Mouse (Mus musculus) ES-Bruce4 (cell line): ENCODE measurements around the gene Ccdc190. TPM values are rescaled to one million over a fixed set of nuclear protein-coding genes. Genes with fewer than 3 reads are reported as not detected.

Experiments
- H3K27ac ChIP-seq: 2 replicates; pipeline ENCODE4 v1.5.1; 2012; ENCODE audit warnings: low read length, inconsistent platforms; ENCODE audit not compliant: insufficient read depth
- H3K27me3 ChIP-seq: 2 replicates; pipeline ENCODE4 v1.6.1; 2012; ENCODE audit warnings: mild to moderate bottlenecking, low read length, inconsistent platforms; ENCODE audit not compliant: control insufficient read depth, poor library complexity, insufficient read depth, severe bottlenecking
- H3K36me3 ChIP-seq: 2 replicates; pipeline ENCODE4 v1.6.1; 2012; ENCODE audit warnings: inconsistent platforms, mild to moderate bottlenecking, low read length, moderate library complexity; ENCODE audit not compliant: control insufficient read depth, poor library complexity, insufficient read depth, severe bottlenecking
- H3K4me1 ChIP-seq: one replicate; pipeline ENCODE4 v1.8.1; 2011; ENCODE audit warnings: low read length; ENCODE audit not compliant: control insufficient read depth, insufficient read depth
- H3K4me3 ChIP-seq: 2 replicates; pipeline ENCODE4 v1.5.1; 2011; ENCODE audit warnings: low read depth, mild to moderate bottlenecking, low read length
- H3K9ac ChIP-seq: 2 replicates; pipeline ENCODE4 v1.6.1; 2012; ENCODE audit warnings: low read depth, mild to moderate bottlenecking, inconsistent platforms; ENCODE audit not compliant: poor library complexity, severe bottlenecking
- H3K9me3 ChIP-seq: replicated peaks from 2 replicates; pipeline ENCODE4 v1.6.1; 2012; ENCODE audit warnings: mild to moderate bottlenecking, low read length, inconsistent platforms; ENCODE audit not compliant: control insufficient read depth, poor library complexity, insufficient read depth, severe bottlenecking
- CTCF ChIP-seq: IDR thresholded peaks from one replicate; pipeline ENCODE4 v1.8.1; 2011; ENCODE audit warnings: low read depth, low read length
- EP300 ChIP-seq: IDR thresholded peaks from 2 replicates; pipeline ENCODE4 v1.6.1; 2011; ENCODE audit warnings: low read depth, low read length; ENCODE audit not compliant: insufficient read depth
- POLR2A ChIP-seq: IDR thresholded peaks from one replicate; pipeline ENCODE4 v1.8.1; 2011; ENCODE audit warnings: low read length; ENCODE audit not compliant: insufficient read depth
- polyA plus RNA-seq: library from polyadenylated mRNA; stranded (reverse); fragments of >200 nt; gene quantifications from 2 replicates; pipeline ENCODE4 v1.2.4, GENCODE M21; 2011; ENCODE audit warnings: low read depth; ENCODE audit not compliant: missing spikeins, insufficient read depth, insufficient read length

The Ccdc190 gene
- not detected in 2 replicates for polyA plus RNA-seq

- no peak within 1 kb of the TSS for H3K4me3 ChIP-seq
Measured at GRCm38 (mm10) chr1:169928454-169928971, at the start of gene Ccdc190. Gene Ccdc190 (plus strand): TSS chr1:169928648.

GRCm38 (mm10) chr1:169879060-169879459 is 49.4 kb upstream of the Ccdc190 start:
- H3K4me1 ChIP-seq: no peaks in the 10 kb centered on the region
- H3K36me3 ChIP-seq: no peaks in the 10 kb centered on the region
- no peak overlapping the region for H3K9ac ChIP-seq
- H3K27ac ChIP-seq: no peak overlapping the region
- no peak for TF ChIP-seq POLR2A
- no peak for TF ChIP-seq CTCF
- no peak for TF ChIP-seq EP300
- H3K27me3 ChIP-seq: no peaks in the 10 kb centered on the region
- no peaks in the 10 kb centered on the region for H3K9me3 ChIP-seq
- H3K4me3 ChIP-seq: no peak overlapping the region

More at GRCm38 (mm10) chr1:169928454-169928971, at the start of gene Ccdc190:
- Histone ChIP-seq H3K27me3 (no peaks in the 10 kb centered on the region), H3K36me3 (no peaks in the 10 kb centered on the region), H3K9ac (no peak within 1 kb of the TSS), H3K9me3 (no peaks in the 10 kb centered on the region), H3K27ac (no peak within 1 kb of the TSS), H3K4me1 (peaks cover 1% of the 10 kb centered on the region)
- no peak for TF ChIP-seq EP300
- no peak for TF ChIP-seq POLR2A
- TF ChIP-seq CTCF: no peak

- Histone ChIP-seq H3K27me3 (no peaks in the 10 kb centered on the region), H3K36me3 (no peaks in the 10 kb centered on the region), H3K9me3 (no peaks in the 10 kb centered on the region), H3K4me1 (no peaks in the 10 kb centered on the region), H3K27ac (no peak overlapping the region), H3K9ac (no peak overlapping the region), H3K4me3 (no peak overlapping the region)
- TF ChIP-seq CTCF (no peak), POLR2A (no peak), EP300 (no peak)
Measured at GRCm38 (mm10) chr1:169880181-169880580, 48.3 kb upstream of the Ccdc190 start.

GRCm38 (mm10) chr1:169883081-169883565 is 45.3 kb upstream of the Ccdc190 start:
- Histone ChIP-seq H3K9ac (no peak overlapping the region), H3K4me3 (no peak overlapping the region), H3K9me3 (no peaks in the 10 kb centered on the region), H3K27me3 (no peaks in the 10 kb centered on the region), H3K4me1 (no peaks in the 10 kb centered on the region), H3K27ac (no peak overlapping the region), H3K36me3 (no peaks in the 10 kb centered on the region)
- TF ChIP-seq EP300 (no peak), CTCF (no peak), POLR2A (no peak)

GRCm38 (mm10) chr1:169889250-169889649 is 39.2 kb upstream of the Ccdc190 start:
- Histone ChIP-seq H3K27ac (no peak overlapping the region), H3K9ac (no peak overlapping the region), H3K27me3 (no peaks in the 10 kb centered on the region), H3K4me1 (no peaks in the 10 kb centered on the region), H3K36me3 (no peaks in the 10 kb centered on the region), H3K4me3 (no peak overlapping the region), H3K9me3 (no peaks in the 10 kb centered on the region)
- TF ChIP-seq CTCF (no peak), POLR2A (no peak), EP300 (no peak)

- H3K9ac ChIP-seq: no peak overlapping the region
- no peak overlapping the region for H3K4me3 ChIP-seq
- no peaks in the 10 kb centered on the region for H3K9me3 ChIP-seq
- TF ChIP-seq EP300 (no peak), POLR2A (no peak), CTCF (no peak)
- H3K27me3 ChIP-seq: no peaks in the 10 kb centered on the region
- no peaks in the 10 kb centered on the region for H3K36me3 ChIP-seq
- no peaks in the 10 kb centered on the region for H3K4me1 ChIP-seq
- H3K27ac ChIP-seq: no peak overlapping the region
Measured at GRCm38 (mm10) chr1:169893976-169894375, 34.5 kb upstream of the Ccdc190 start.
